Mouse (Mus musculus) kidney, embryonic 14.5 days (tissue): ENCODE data around the gene Eps15l1. TPM values are rescaled to one million over a fixed set of nuclear protein-coding genes. Genes with fewer than 3 reads are reported as not detected.

Experiments used
- ATAC-seq: fragments of 200-750 bp; cut with Nextera tagmentation; 2 replicates; pipeline ENCODE4 v1.8.0; 2017; ENCODE audit warnings: moderate number of reproducible peaks, mild to moderate bottlenecking, moderate TSS enrichment, moderate library complexity; ENCODE audit not compliant: low FRiP score, low TSS enrichment
- H3K27ac ChIP-seq: fragments of 300-500 bp; sonication (generic); 2 replicates; pipeline ENCODE4 v1.5.1; 2014; ENCODE audit warnings: low read depth, mild to moderate bottlenecking, low read length, moderate library complexity, mixed read lengths
- H3K27me3 ChIP-seq: fragments of 300-500 bp; sonication (generic); 2 replicates; pipeline ENCODE4 v1.6.1; 2014; ENCODE audit warnings: mild to moderate bottlenecking, low read length; ENCODE audit not compliant: control insufficient read depth, insufficient read depth
- H3K36me3 ChIP-seq: fragments of 300-500 bp; sonication (generic); 2 replicates; pipeline ENCODE4 v1.6.1; 2014; ENCODE audit warnings: low read length, mixed read lengths; ENCODE audit not compliant: control insufficient read depth, insufficient read depth
- H3K4me1 ChIP-seq: fragments of 300-500 bp; sonication (generic); 2 replicates; pipeline ENCODE4 v1.6.1; 2014; ENCODE audit warnings: low read length, mixed read lengths; ENCODE audit not compliant: control insufficient read depth, insufficient read depth
- H3K4me2 ChIP-seq: fragments of 300-500 bp; sonication (generic); replicated peaks from 2 replicates; pipeline ENCODE4 v1.6.1; 2014; ENCODE audit warnings: low read depth, mild to moderate bottlenecking, low read length
- H3K4me3 ChIP-seq: fragments of 300-500 bp; sonication (generic); 2 replicates; pipeline ENCODE4 v1.5.1; 2014; ENCODE audit warnings: mild to moderate bottlenecking, low read length
- H3K9ac ChIP-seq: fragments of 300-500 bp; sonication (generic); 2 replicates; pipeline ENCODE4 v1.6.1; 2014; ENCODE audit warnings: low read depth, mild to moderate bottlenecking, low read length, moderate library complexity
- H3K9me3 ChIP-seq: fragments of 300-500 bp; sonication (generic); 2 replicates; pipeline ENCODE4 v1.6.1; 2016; ENCODE audit warnings: low read length; ENCODE audit not compliant: control insufficient read depth
- WGBS: fragments of 180-500 bp; shearing (Covaris S2); extraction: QIAGEN DNeasy Blood & Tissue Kit; methylation state at CpG from one replicate; pipeline ENCODE4 v1.1.7; 2014; 5-methylcytosine and 5-hydroxymethylcytosine counted together
- polyA plus RNA-seq: library from polyadenylated mRNA; unstranded; fragments of >200 nt; fragmentation: Nextera tagmentation; extraction: Ambion mirVana; gene quantifications from 2 replicates; pipeline ENCODE4 v1.2.1, GENCODE M21; 2014

Eps15l1 gene
- polyA plus RNA-seq, 1 experiment from 2014 or later = 72.3 TPM

- peaks cover 25% of the 10 kb centered on the region for H3K27me3 ChIP-seq
These were observed 99.4 kb downstream of the Eps15l1 start for GRCm38 (mm10) chr8:72321635-72322441.

GRCm38 (mm10) chr8:72320803-72321583 lies 100.3 kb downstream of the Eps15l1 start:
- Histone ChIP-seq H3K27ac (no peak overlapping the region), H3K4me1 (no peaks in the 10 kb centered on the region; the same call in 1 of the 2 replicates), H3K36me3 (no peaks in the 10 kb centered on the region), H3K9me3 (no peaks in the 10 kb centered on the region), H3K27me3 (peaks cover 25% of the 10 kb centered on the region), H3K4me2 (peak overlapping the region; percentile 86), H3K4me3 (peak overlapping the region; percentile 59), H3K9ac (peak overlapping the region; percentile 65; the same call in 1 of the 2 replicates)
- no peak for ATAC-seq
- 57% methylated on average over 25 of the region's 25 CpGs for WGBS

More at GRCm38 (mm10) chr8:72321635-72322441, 99.4 kb downstream of the Eps15l1 start:
- Histone ChIP-seq H3K4me2 (no peak overlapping the region; the same call in 1 of the 2 replicates), H3K9ac (no peak overlapping the region), H3K27ac (no peak overlapping the region), H3K4me3 (peak overlapping the region; percentile 6; the same call in 1 of the 2 replicates), H3K4me1 (no peaks in the 10 kb centered on the region; the same call in 1 of the 2 replicates), H3K36me3 (no peaks in the 10 kb centered on the region), H3K9me3 (no peaks in the 10 kb centered on the region)
- WGBS = 93% methylated on average over 20 of the region's 20 CpGs
- no peak for ATAC-seq

- H3K9me3 ChIP-seq = no peaks in the 10 kb centered on the region
- H3K27ac ChIP-seq = no peak overlapping the region
- no peaks in the 10 kb centered on the region for H3K36me3 ChIP-seq
- ATAC-seq = no peak
- 6% methylated on average over 49 of the region's 55 CpGs for WGBS
- H3K9ac ChIP-seq = peak overlapping the region; percentile 65
- peaks cover 25% of the 10 kb centered on the region for H3K27me3 ChIP-seq
- H3K4me3 ChIP-seq = peak overlapping the region; percentile 59
- H3K4me1 ChIP-seq = no peaks in the 10 kb centered on the region; the same call in 1 of the 2 replicates
- peak overlapping the region; percentile 86 for H3K4me2 ChIP-seq
These were observed 101.1 kb downstream of the Eps15l1 start for GRCm38 (mm10) chr8:72319921-72320802.

GRCm38 (mm10) chr8:72319397-72319796 lies 101.9 kb downstream of the Eps15l1 start:
- WGBS = 2% methylated on average over 44 of the region's 48 CpGs
- no peaks in the 10 kb centered on the region; the same call in 1 of the 2 replicates for H3K4me1 ChIP-seq
- H3K4me3 ChIP-seq = peak overlapping the region; percentile 59
- H3K27me3 ChIP-seq = peaks cover 25% of the 10 kb centered on the region
- peak overlapping the region; percentile 86 for H3K4me2 ChIP-seq
- peak; percentile 18 for ATAC-seq
- no peaks in the 10 kb centered on the region for H3K9me3 ChIP-seq
- no peaks in the 10 kb centered on the region for H3K36me3 ChIP-seq
- H3K27ac ChIP-seq = no peak overlapping the region; the same call in 1 of the 2 replicates
- peak overlapping the region; percentile 65 for H3K9ac ChIP-seq

- peak; percentile 96 for ATAC-seq
- Histone ChIP-seq H3K27me3 (peaks cover 25% of the 10 kb centered on the region), H3K9me3 (no peaks in the 10 kb centered on the region), H3K4me3 (peak within 1 kb of the TSS; percentile 59), H3K36me3 (no peaks in the 10 kb centered on the region), H3K4me2 (peak within 1 kb of the TSS; percentile 86), H3K4me1 (no peaks in the 10 kb centered on the region; the same call in 1 of the 2 replicates), H3K9ac (peak within 1 kb of the TSS; percentile 65), H3K27ac (no peak within 1 kb of the TSS; the same call in 1 of the 2 replicates)
- under 1% methylated on average over 46 of the region's 46 CpGs for WGBS
These were observed 102.4 kb downstream of the Eps15l1 start, which contains the start of gene Klf2 for GRCm38 (mm10) chr8:72318801-72319322. TSS of gene Klf2 (plus strand) at chr8:72319033.

- no peaks in the 10 kb centered on the region for H3K9me3 ChIP-seq
- 53% methylated on average over 5 of the region's 5 CpGs for WGBS
- no peak overlapping the region for H3K27ac ChIP-seq
- H3K4me1 ChIP-seq = no peaks in the 10 kb centered on the region; the same call in 1 of the 2 replicates
- no peak for ATAC-seq
- no peak overlapping the region for H3K9ac ChIP-seq
- no peak overlapping the region for H3K4me3 ChIP-seq
- H3K4me2 ChIP-seq = no peak overlapping the region
- H3K36me3 ChIP-seq = no peaks in the 10 kb centered on the region
- H3K27me3 ChIP-seq = peaks cover 25% of the 10 kb centered on the region
These were observed 103.4 kb downstream of the Eps15l1 start for GRCm38 (mm10) chr8:72317741-72318301.

- H3K27me3 ChIP-seq = peaks cover 19% of the 10 kb centered on the region
- 61% methylated on average over 10 of the region's 10 CpGs for WGBS
- no peak for ATAC-seq
- no peak overlapping the region for H3K9ac ChIP-seq
- H3K27ac ChIP-seq = no peak overlapping the region
- no peak overlapping the region for H3K4me3 ChIP-seq
- no peaks in the 10 kb centered on the region; the same call in 1 of the 2 replicates for H3K4me1 ChIP-seq
- H3K9me3 ChIP-seq = no peaks in the 10 kb centered on the region
- H3K4me2 ChIP-seq = no peak overlapping the region
- H3K36me3 ChIP-seq = no peaks in the 10 kb centered on the region
These were observed 105.1 kb downstream of the Eps15l1 start for GRCm38 (mm10) chr8:72316053-72316695.
